Mouse (Mus musculus): ENCODE results near the gene Gm8914.
"Not testable (repeated sequence)": the region's sequence is repeated elsewhere in the genome, so short reads cannot be mapped to it uniquely, and the experiment has no call there.

The Gm8914 gene

GRCm38 (mm10) chrX:91479826-91480225 is at the start of gene Gm8914:
Gm8914 (plus strand) TSS chrX:91480126.
- not testable (repeated sequence) for DNase-seq (ENCODE audit: low read depth, low spot score)
